Mouse (Mus musculus) intestine, embryonic 14.5 days (tissue): ENCODE data around the gene Vmn2r99. TPM values are rescaled to one million over a fixed set of nuclear protein-coding genes. Genes with fewer than 3 reads are reported as not detected.

Source experiments
- ATAC-seq: fragments of 200-750 bp; cut with Nextera tagmentation; replicated peaks from 2 replicates; pipeline ENCODE4 v1.8.0; 2017; ENCODE audit warnings: low read depth, moderate number of reproducible peaks, moderate TSS enrichment, moderate library complexity; ENCODE audit not compliant: low FRiP score, low TSS enrichment
- DNase-seq: peaks from one replicate; pipeline ENCODE4 v3.0.0-alpha.2; 2018; ENCODE audit warnings: low spot score
- H3K27ac ChIP-seq: fragments of 300-500 bp; sonication (generic); 2 replicates; pipeline ENCODE4 v1.5.1; 2014; ENCODE audit warnings: low read depth, mild to moderate bottlenecking, control low read depth
- H3K27me3 ChIP-seq: fragments of 300-500 bp; sonication (generic); replicated peaks from 2 replicates; pipeline ENCODE4 v1.6.1; 2014; ENCODE audit warnings: low read length, control low read depth; ENCODE audit not compliant: control insufficient read depth, insufficient read depth
- H3K36me3 ChIP-seq: fragments of 300-500 bp; sonication (generic); 2 replicates; pipeline ENCODE4 v1.6.1; 2014; ENCODE audit warnings: low read length, control low read depth; ENCODE audit not compliant: control insufficient read depth, insufficient read depth
- H3K4me1 ChIP-seq: fragments of 300-500 bp; sonication (generic); replicated peaks from 2 replicates; pipeline ENCODE4 v1.6.1; 2014; ENCODE audit warnings: low read length, control low read depth, mixed read lengths; ENCODE audit not compliant: control insufficient read depth, insufficient read depth
- H3K4me2 ChIP-seq: fragments of 300-500 bp; sonication (generic); 2 replicates; pipeline ENCODE4 v1.6.1; 2014; ENCODE audit warnings: low read length
- H3K4me3 ChIP-seq: fragments of 300-500 bp; sonication (generic); 2 replicates; pipeline ENCODE4 v1.5.1; 2014; ENCODE audit warnings: low read depth, low read length, control low read depth, mixed read lengths
- H3K9ac ChIP-seq: fragments of 300-500 bp; sonication (generic); 2 replicates; pipeline ENCODE4 v1.6.1; 2014; ENCODE audit warnings: mild to moderate bottlenecking, low read length
- H3K9me3 ChIP-seq: fragments of 300-500 bp; sonication (generic); 2 replicates; pipeline ENCODE4 v1.6.1; 2016; ENCODE audit warnings: low read length, control low read depth; ENCODE audit not compliant: control insufficient read depth
- WGBS: fragments of 180-500 bp; shearing (Covaris S2); extraction: QIAGEN DNeasy Blood & Tissue Kit; methylation state at CpG from one replicate; pipeline ENCODE4 v1.1.7; 2014; 5-methylcytosine and 5-hydroxymethylcytosine counted together
- polyA plus RNA-seq: library from polyadenylated mRNA; unstranded; fragments of >200 nt; fragmentation: Nextera tagmentation; extraction: Ambion mirVana; gene quantifications from 2 replicates; pipeline ENCODE4 v1.2.1, GENCODE M21; 2014

The Vmn2r99 gene
- polyA plus RNA-seq = not detected in 2 replicates

- ATAC-seq (no peak), DNase-seq (no peak)
- no peak within 1 kb of the TSS for H3K4me3 ChIP-seq
- no peak within 1 kb of the TSS for H3K4me2 ChIP-seq
- no peak within 1 kb of the TSS for H3K9ac ChIP-seq
- H3K27me3 ChIP-seq = no peaks in the 10 kb centered on the region
- H3K36me3 ChIP-seq = no peaks in the 10 kb centered on the region
- H3K27ac ChIP-seq = no peak within 1 kb of the TSS
- H3K4me1 ChIP-seq = no peaks in the 10 kb centered on the region
- no peaks in the 10 kb centered on the region for H3K9me3 ChIP-seq
Observed at GRCm38 (mm10) chr17:19361649-19362048, at the start of gene Vmn2r99. Vmn2r99 (plus strand) TSS chr17:19361949.

GRCm38 (mm10) chr17:19437623-19438022 is 75.9 kb downstream of the Vmn2r99 start:
- H3K4me2 ChIP-seq = no peak overlapping the region
- no peak overlapping the region for H3K9ac ChIP-seq
- 97% methylated on average over 3 of the region's 3 CpGs for WGBS
- no peak overlapping the region for H3K27ac ChIP-seq
- H3K27me3 ChIP-seq = no peaks in the 10 kb centered on the region
- H3K36me3 ChIP-seq = no peaks in the 10 kb centered on the region
- no peak overlapping the region for H3K4me3 ChIP-seq
- DNase-seq (no peak), ATAC-seq (no peak)
- 0 out of 2 replicates have a peak, but pooled peaks cover 6% of the 10 kb centered on the region for H3K9me3 ChIP-seq
- no peaks in the 10 kb centered on the region for H3K4me1 ChIP-seq

- no peak for DNase-seq
- Histone ChIP-seq H3K4me3 (no peak overlapping the region), H3K27ac (no peak overlapping the region), H3K9ac (no peak overlapping the region), H3K4me2 (no peak overlapping the region), H3K4me1 (no peaks in the 10 kb centered on the region), H3K9me3 (0 out of 2 replicates have a peak, but pooled peaks cover 6% of the 10 kb centered on the region), H3K36me3 (no peaks in the 10 kb centered on the region), H3K27me3 (no peaks in the 10 kb centered on the region)
- WGBS = 100% methylated on average over 1 of the region's 1 CpGs
- ATAC-seq = no peak
Observed at GRCm38 (mm10) chr17:19444932-19445331, 83.2 kb downstream of the Vmn2r99 start.

Other genes starting within 250 kb of the Vmn2r99 start
- gene Vmn2r100, start 142.8 kb downstream of the Vmn2r99 start, polyA plus RNA-seq = not detected in 2 replicates
- gene Vmn2r101, start 215.3 kb downstream of the Vmn2r99 start, polyA plus RNA-seq = not detected in 2 replicates